Mouse (Mus musculus) liver, postnatal 0 days (tissue): ENCODE results near the gene Ssr3.

Experiments
- CTCF ChIP-seq: sonication (generic); IDR thresholded peaks from 2 replicates; pipeline ENCODE4 v1.5.1; 2016; ENCODE audit warnings: antibody characterized with exemption, low read depth
- EP300 ChIP-seq: IDR thresholded peaks from 2 replicates; pipeline ENCODE4 v1.6.1; 2016; ENCODE audit warnings: antibody characterized with exemption, low read depth, mild to moderate bottlenecking

- no peak for TF ChIP-seq CTCF
- TF ChIP-seq EP300, result no peak
Observed at GRCm38 (mm10) chr3:65435812-65436211, 43.4 kb upstream of the Ssr3 start.
